Mouse (Mus musculus) limb, embryonic 14.5 days (tissue): Measurements from ENCODE around the gene Cdx4. TPM values are rescaled to one million over a fixed set of nuclear protein-coding genes. Genes with fewer than 3 reads are reported as not detected.

Experiments
- ATAC-seq: fragments of 200-750 bp; cut with Nextera tagmentation; 2 replicates; pipeline ENCODE4 v1.8.0; 2017; ENCODE audit warnings: low read depth, moderate number of reproducible peaks, moderate TSS enrichment; ENCODE audit not compliant: low FRiP score
- DNase-seq: peaks from one replicate; pipeline ENCODE4 v3.0.0-alpha.2; 2015; ENCODE audit warnings: low spot score
- H3K27ac ChIP-seq: fragments of 300-500 bp; sonication (generic); replicated peaks from 2 replicates; pipeline ENCODE4 v1.5.1; 2014; ENCODE audit warnings: low read depth, mild to moderate bottlenecking, low read length, moderate library complexity, mixed read lengths
- H3K27me3 ChIP-seq: fragments of 300-500 bp; sonication (generic); 2 replicates; pipeline ENCODE4 v1.6.1; 2014; ENCODE audit warnings: low read length, mixed read lengths; ENCODE audit not compliant: control insufficient read depth, insufficient read depth
- H3K36me3 ChIP-seq: fragments of 300-500 bp; sonication (generic); 2 replicates; pipeline ENCODE4 v1.6.1; 2014; ENCODE audit warnings: mild to moderate bottlenecking, low read length, moderate library complexity, mixed read lengths; ENCODE audit not compliant: control insufficient read depth, insufficient read depth
- H3K4me1 ChIP-seq: fragments of 300-500 bp; sonication (generic); 2 replicates; pipeline ENCODE4 v1.6.1; 2014; ENCODE audit warnings: antibody characterized with exemption, low read length, mixed read lengths; ENCODE audit not compliant: control insufficient read depth, insufficient read depth
- H3K4me2 ChIP-seq: fragments of 300-500 bp; sonication (generic); replicated peaks from 2 replicates; pipeline ENCODE4 v1.6.1; 2014; ENCODE audit warnings: low read depth, mild to moderate bottlenecking, low read length, moderate library complexity; ENCODE audit not compliant: severe bottlenecking
- H3K4me3 ChIP-seq: fragments of 300-500 bp; sonication (generic); replicated peaks from 2 replicates; pipeline ENCODE4 v1.5.1; 2014; ENCODE audit warnings: low read length
- H3K9ac ChIP-seq: fragments of 300-500 bp; sonication (generic); 2 replicates; pipeline ENCODE4 v1.6.1; 2014; ENCODE audit warnings: mild to moderate bottlenecking, low read depth, low read length, moderate library complexity; ENCODE audit not compliant: severe bottlenecking
- H3K9me3 ChIP-seq: fragments of 300-500 bp; sonication (generic); 2 replicates; pipeline ENCODE4 v1.6.1; 2016; ENCODE audit warnings: low read length; ENCODE audit not compliant: control insufficient read depth
- POLR2A ChIP-seq: fragments of 200-500 bp; IDR thresholded peaks from 2 replicates; pipeline ENCODE4 v1.8.0; 2012; ENCODE audit warnings: inconsistent platforms, mild to moderate bottlenecking, moderate library complexity, borderline replicate concordance; ENCODE audit not compliant: insufficient read depth, insufficient read length; ENCODE audit errors: extremely low read depth
- WGBS: fragments of 180-500 bp; shearing (Covaris S2); extraction: QIAGEN DNeasy Blood & Tissue Kit; methylation state at CpG from one replicate; pipeline ENCODE4 v1.1.7; 2014; 5-methylcytosine and 5-hydroxymethylcytosine counted together
- polyA plus RNA-seq, 2 experiments: library from polyadenylated mRNA; depleted of rRNA in 1 of 2; stranded (reverse) in 1 of 2; unstranded in 1 of 2; fragments of >200 nt; fragmentation: Nextera tagmentation in 1 of 2; extraction: Ambion mirVana in 1 of 2; gene quantifications; 2 replicates each; pipeline versions ENCODE4 v1.2.1 to v1.2.3; 2012 to 2014

Cdx4 gene
- polyA plus RNA-seq, 2 experiments: not detected

- Histone ChIP-seq H3K9ac (no peak overlapping the region), H3K36me3 (no peaks in the 10 kb centered on the region), H3K4me2 (no peak overlapping the region), H3K9me3 (no peaks in the 10 kb centered on the region), H3K27me3 (no peaks in the 10 kb centered on the region), H3K4me3 (no peak overlapping the region), H3K4me1 (no peaks in the 10 kb centered on the region), H3K27ac (no peak overlapping the region)
- ATAC-seq: no peak
- DNase-seq: no peak
- no peak for TF ChIP-seq POLR2A
- WGBS: 70% methylated on average over 5 of the region's 5 CpGs
Observed at GRCm38 (mm10) chrX:103366201-103366600, 45.0 kb downstream of the Cdx4 start.

GRCm38 (mm10) chrX:103368650-103369049 is 47.5 kb downstream of the Cdx4 start:
- Histone ChIP-seq H3K9ac (no peak overlapping the region), H3K36me3 (no peaks in the 10 kb centered on the region), H3K27me3 (no peaks in the 10 kb centered on the region), H3K27ac (no peak overlapping the region), H3K4me1 (no peaks in the 10 kb centered on the region), H3K4me2 (no peak overlapping the region), H3K4me3 (no peak overlapping the region), H3K9me3 (no peaks in the 10 kb centered on the region)
- no peak for TF ChIP-seq POLR2A
- DNase-seq: no peak
- no peak for ATAC-seq
- 58% methylated on average over 3 of the region's 3 CpGs for WGBS

GRCm38 (mm10) chrX:103371221-103371620 is 50.0 kb downstream of the Cdx4 start:
- DNase-seq (no peak), ATAC-seq (no peak)
- H3K9ac ChIP-seq: no peak overlapping the region
- no peaks in the 10 kb centered on the region for H3K36me3 ChIP-seq
- no peaks in the 10 kb centered on the region for H3K9me3 ChIP-seq
- no peaks in the 10 kb centered on the region for H3K4me1 ChIP-seq
- no peak for TF ChIP-seq POLR2A
- H3K4me2 ChIP-seq: no peak overlapping the region
- no peak overlapping the region for H3K27ac ChIP-seq
- no peaks in the 10 kb centered on the region for H3K27me3 ChIP-seq
- WGBS: 58% methylated on average over 2 of the region's 2 CpGs
- no peak overlapping the region for H3K4me3 ChIP-seq

GRCm38 (mm10) chrX:103371627-103372026 is 50.4 kb downstream of the Cdx4 start:
- no peak overlapping the region for H3K27ac ChIP-seq
- ATAC-seq (no peak), DNase-seq (no peak)
- H3K4me2 ChIP-seq: no peak overlapping the region
- no peaks in the 10 kb centered on the region for H3K27me3 ChIP-seq
- TF ChIP-seq POLR2A: no peak
- H3K9me3 ChIP-seq: no peaks in the 10 kb centered on the region
- H3K4me3 ChIP-seq: no peak overlapping the region
- H3K4me1 ChIP-seq: no peaks in the 10 kb centered on the region
- no peak overlapping the region for H3K9ac ChIP-seq
- 42% methylated on average over 2 of the region's 2 CpGs for WGBS
- H3K36me3 ChIP-seq: no peaks in the 10 kb centered on the region

GRCm38 (mm10) chrX:103374250-103374649 is 53.1 kb downstream of the Cdx4 start:
- no peak for TF ChIP-seq POLR2A
- Histone ChIP-seq H3K27ac (no peak overlapping the region), H3K9me3 (no peaks in the 10 kb centered on the region), H3K36me3 (no peaks in the 10 kb centered on the region), H3K9ac (no peak overlapping the region), H3K4me1 (no peaks in the 10 kb centered on the region), H3K4me2 (no peak overlapping the region), H3K4me3 (no peak overlapping the region), H3K27me3 (no peaks in the 10 kb centered on the region)
- ATAC-seq (no peak), DNase-seq (no peak)
- 75% methylated on average over 5 of the region's 5 CpGs for WGBS

Other genes with a start within 250 kb of the Cdx4 start
- gene Nap1l2, start 134.8 kb upstream of the Cdx4 start, polyA plus RNA-seq (2012; rRNA removed): 0.79 and 0.98 TPM in 2 replicates
- 1.2 and 1.5 TPM in 2 replicates for gene Nap1l2, start 134.8 kb upstream of the Cdx4 start, polyA plus RNA-seq (2014; fragmentation: Nextera tagmentation; extraction: Ambion mirVana)
- 2.6 and 3.2 TPM in 2 replicates for gene Chic1, start 35.1 kb downstream of the Cdx4 start, polyA plus RNA-seq (2012; rRNA removed)
- 2.0 and 3.3 TPM in 2 replicates for gene Chic1, start 35.1 kb downstream of the Cdx4 start, polyA plus RNA-seq (2014; fragmentation: Nextera tagmentation; extraction: Ambion mirVana)
- gene Tsx, start 93.1 kb downstream of the Cdx4 start, polyA plus RNA-seq (2012; rRNA removed): 1.2 and 1.7 TPM in 2 replicates
- gene Tsx, start 93.1 kb downstream of the Cdx4 start, polyA plus RNA-seq (2014; fragmentation: Nextera tagmentation; extraction: Ambion mirVana): 0.32 and 0.35 TPM in 2 replicates
- not detected in 2 replicates for gene Gm26992, start 100.6 kb downstream of the Cdx4 start, polyA plus RNA-seq (2012; rRNA removed)
- not detected in 2 replicates for gene Gm26992, start 100.6 kb downstream of the Cdx4 start, polyA plus RNA-seq (2014; fragmentation: Nextera tagmentation; extraction: Ambion mirVana)